Mouse (Mus musculus) lung, adult 2 months (tissue): ENCODE measurements around the gene Myl6.

Experiments used
- CTCF ChIP-seq: fragments of 200-500 bp; IDR thresholded peaks from 2 replicates; pipeline ENCODE4 v1.5.1; 2011; ENCODE audit warnings: mild to moderate bottlenecking, low read length, control low read depth; ENCODE audit not compliant: insufficient read depth
- POLR2A ChIP-seq: fragments of 200-500 bp; IDR thresholded peaks from 2 replicates; pipeline ENCODE4 v1.6.1; 2011; ENCODE audit warnings: low read depth, mild to moderate bottlenecking, control low read depth, low read length, borderline replicate concordance; ENCODE audit errors: extremely low read depth

GRCm38 (mm10) chr10:128489785-128490184 lies 4.2 kb downstream of the Myl6 start:
- no peak for TF ChIP-seq CTCF
- no peak; the same call in 1 of the 2 replicates for TF ChIP-seq POLR2A
